Mouse (Mus musculus) midbrain, embryonic 11.5 days (tissue): ENCODE data around the gene Gm27029. TPM values are rescaled to one million over a fixed set of nuclear protein-coding genes. Genes with fewer than 3 reads are reported as not detected.
"Not testable (repeated sequence)": the region's sequence is repeated elsewhere in the genome, so short reads cannot be mapped to it uniquely, and the experiment has no call there.

Experiments
- ATAC-seq: fragments of 200-750 bp; cut with Nextera tagmentation; 2 replicates; pipeline ENCODE4 v1.8.0; 2017; ENCODE audit warnings: moderate TSS enrichment, moderate library complexity; ENCODE audit not compliant: low FRiP score
- DNase-seq: peaks from one replicate; pipeline ENCODE4 v3.0.0; 2015; ENCODE audit warnings: low spot score; ENCODE audit errors: missing footprints
- H3K27ac ChIP-seq: fragments of 300-500 bp; sonication (generic); 2 replicates; pipeline ENCODE4 v1.5.1; 2014; ENCODE audit warnings: low read depth, low read length
- H3K27me3 ChIP-seq: fragments of 300-500 bp; sonication (generic); 2 replicates; pipeline ENCODE4 v1.6.1; 2014; ENCODE audit warnings: mild to moderate bottlenecking, low read length, moderate library complexity, mixed read lengths; ENCODE audit not compliant: control insufficient read depth, insufficient read depth
- H3K36me3 ChIP-seq: fragments of 300-500 bp; sonication (generic); 2 replicates; pipeline ENCODE4 v1.6.1; 2014; ENCODE audit warnings: mild to moderate bottlenecking, low read length, moderate library complexity, mixed read lengths; ENCODE audit not compliant: control insufficient read depth, insufficient read depth
- H3K4me1 ChIP-seq: fragments of 300-500 bp; sonication (generic); 2 replicates; pipeline ENCODE4 v1.6.1; 2014; ENCODE audit warnings: low read length; ENCODE audit not compliant: control insufficient read depth, insufficient read depth
- H3K4me2 ChIP-seq: fragments of 300-500 bp; sonication (generic); 2 replicates; pipeline ENCODE4 v1.6.1; 2014; ENCODE audit warnings: mild to moderate bottlenecking, moderate library complexity
- H3K4me3 ChIP-seq: fragments of 300-500 bp; sonication (generic); 2 replicates; pipeline ENCODE4 v1.5.1; 2014; ENCODE audit warnings: low read depth, low read length
- H3K9ac ChIP-seq: fragments of 300-500 bp; sonication (generic); 2 replicates; pipeline ENCODE4 v1.6.1; 2014; ENCODE audit warnings: low read length
- H3K9me3 ChIP-seq: fragments of 300-500 bp; sonication (generic); 2 replicates; pipeline ENCODE4 v1.6.1; 2016; ENCODE audit warnings: low read length; ENCODE audit not compliant: control insufficient read depth
- WGBS: fragments of 180-500 bp; shearing (Covaris S2); extraction: QIAGEN DNeasy Blood & Tissue Kit; methylation state at CpG from one replicate; pipeline ENCODE4 v1.1.7; 2014; 5-methylcytosine and 5-hydroxymethylcytosine counted together
- polyA plus RNA-seq: library from polyadenylated mRNA; unstranded; fragments of >200 nt; fragmentation: Nextera tagmentation; extraction: Ambion mirVana; gene quantifications from 2 replicates; pipeline ENCODE4 v1.2.1, GENCODE M21; 2014

Gene Gm27029
- polyA plus RNA-seq, 1 experiment from 2014 or later: 9.9 TPM

DNA sequence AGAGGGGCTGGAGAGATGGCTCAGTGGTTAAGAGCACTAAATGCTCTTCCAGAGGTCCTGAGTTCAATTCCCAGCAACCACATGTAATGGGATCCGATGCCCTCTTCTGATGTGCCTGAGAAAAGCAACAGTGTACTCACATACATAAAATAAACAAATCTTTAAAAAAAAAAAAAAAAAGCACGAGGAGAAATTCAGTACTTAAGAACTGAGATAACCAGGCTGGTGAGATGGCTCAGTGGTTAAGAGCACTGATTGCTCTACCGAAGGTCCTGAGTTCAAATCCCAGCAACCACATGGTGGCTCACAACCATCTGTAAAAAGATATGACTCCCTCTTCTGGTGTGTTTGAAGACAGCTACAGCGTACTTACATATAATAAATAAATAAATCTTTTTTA is 25.0 kb upstream of the Gm27029 start:
- H3K27ac ChIP-seq, ATAC-seq, H3K4me1 ChIP-seq, H3K27me3 ChIP-seq, H3K9ac ChIP-seq, H3K4me2 ChIP-seq, DNase-seq, H3K9me3 ChIP-seq, H3K36me3 ChIP-seq, H3K4me3 ChIP-seq: not testable (repeated sequence)
- WGBS: 89% methylated on average over 4 of the region's 4 CpGs

GRCm38 (mm10) chr11:101448899-101449298 is 24.3 kb upstream of the Gm27029 start:
- H3K27ac ChIP-seq: no peak overlapping the region
- ATAC-seq (no peak), DNase-seq (no peak)
- peaks cover 9% of the 10 kb centered on the region; the same call in 1 of the 2 replicates for H3K36me3 ChIP-seq
- H3K27me3 ChIP-seq: no peaks in the 10 kb centered on the region
- H3K4me2 ChIP-seq: no peak overlapping the region
- WGBS: 81% methylated on average over 4 of the region's 4 CpGs
- peaks cover under 1% of the 10 kb centered on the region; the same call in 1 of the 2 replicates for H3K4me1 ChIP-seq
- H3K4me3 ChIP-seq: no peak overlapping the region
- H3K9ac ChIP-seq: no peak overlapping the region
- no peaks in the 10 kb centered on the region for H3K9me3 ChIP-seq

GRCm38 (mm10) chr11:101448274-101448746 is 23.7 kb upstream of the Gm27029 start, which contains the start of gene Ifi35:
Ifi35 (plus strand) TSS chr11:101448407.
- H3K9ac ChIP-seq: no peak within 1 kb of the TSS
- ATAC-seq (no peak), DNase-seq (no peak)
- peaks cover 5% of the 10 kb centered on the region for H3K4me1 ChIP-seq
- no peak within 1 kb of the TSS for H3K4me2 ChIP-seq
- 43% methylated on average over 10 of the region's 10 CpGs for WGBS
- H3K4me3 ChIP-seq: no peak within 1 kb of the TSS
- H3K9me3 ChIP-seq: no peaks in the 10 kb centered on the region
- no peaks in the 10 kb centered on the region for H3K27me3 ChIP-seq
- no peak within 1 kb of the TSS for H3K27ac ChIP-seq
- peaks cover 12% of the 10 kb centered on the region; the same call in 1 of the 2 replicates for H3K36me3 ChIP-seq

DNA sequence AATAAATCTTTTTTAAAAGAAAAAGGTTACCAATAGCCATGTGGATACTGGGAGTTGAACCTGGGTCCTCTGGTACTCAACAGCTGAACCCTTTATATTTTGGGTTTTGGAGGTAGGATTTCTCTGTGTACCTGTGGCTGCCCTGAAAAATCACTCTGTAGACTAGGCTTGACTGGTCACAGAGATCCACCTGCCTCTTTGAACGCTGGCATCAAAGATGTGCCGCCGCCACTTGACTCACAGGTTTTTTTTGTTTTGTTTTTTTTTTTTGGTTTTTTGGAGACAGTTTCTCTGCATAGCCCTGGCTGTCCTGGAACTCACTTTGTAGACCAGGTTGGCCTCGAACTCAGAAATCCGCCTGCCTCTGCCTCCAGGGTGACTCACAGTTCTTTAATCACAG is 23.2 kb upstream of the Gm27029 start:
- H3K36me3 ChIP-seq: peaks cover 12% of the 10 kb centered on the region; the same call in 1 of the 2 replicates
- no peaks in the 10 kb centered on the region for H3K27me3 ChIP-seq
- H3K27ac ChIP-seq: no peak overlapping the region
- H3K4me1 ChIP-seq: peaks cover 10% of the 10 kb centered on the region
- no peak overlapping the region for H3K4me3 ChIP-seq
- H3K9me3 ChIP-seq: no peaks in the 10 kb centered on the region
- no peak overlapping the region for H3K9ac ChIP-seq
- no peak overlapping the region for H3K4me2 ChIP-seq
- 87% methylated on average over 5 of the region's 5 CpGs for WGBS
- ATAC-seq: no peak
- no peak for DNase-seq

- not testable (repeated sequence) for H3K4me3 ChIP-seq, ATAC-seq
- WGBS: 93% methylated on average over 8 of the region's 8 CpGs
Measured at GRCm38 (mm10) chr11:101446860-101447259, 22.3 kb upstream of the Gm27029 start.

DNA sequence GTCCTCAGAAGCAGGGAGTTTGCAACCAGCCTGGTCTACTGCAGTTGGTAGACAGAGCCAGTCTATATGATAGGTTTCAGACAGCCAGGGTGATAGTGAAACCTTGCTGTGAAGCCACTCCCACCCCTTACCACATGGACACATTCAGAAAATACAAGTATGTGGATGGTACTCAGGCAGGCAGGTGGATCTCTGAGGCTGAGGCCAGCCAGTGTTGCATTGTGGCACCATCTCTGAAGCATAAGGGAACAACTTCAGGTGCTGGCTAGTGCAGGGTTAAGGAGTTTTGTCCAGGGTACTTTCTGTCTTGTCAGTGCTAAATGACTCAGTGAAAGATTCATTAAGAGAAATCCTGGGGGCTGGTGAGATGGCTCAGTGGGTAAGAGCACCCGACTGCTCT is 21.7 kb upstream of the Gm27029 start:
- Histone ChIP-seq H3K27me3 (no peaks in the 10 kb centered on the region), H3K9ac (no peak overlapping the region), H3K4me3 (no peak overlapping the region), H3K9me3 (no peaks in the 10 kb centered on the region), H3K36me3 (peaks cover 12% of the 10 kb centered on the region; the same call in 1 of the 2 replicates), H3K4me2 (no peak overlapping the region), H3K27ac (no peak overlapping the region), H3K4me1 (peaks cover 10% of the 10 kb centered on the region)
- WGBS: 86% methylated on average over 1 of the region's 1 CpGs
- ATAC-seq (no peak), DNase-seq (no peak)

More at GRCm38 (mm10) chr11:101446860-101447259, 22.3 kb upstream of the Gm27029 start:
- H3K4me1 ChIP-seq, H3K9me3 ChIP-seq, H3K27me3 ChIP-seq, H3K27ac ChIP-seq, H3K4me2 ChIP-seq, DNase-seq, H3K9ac ChIP-seq: not testable (repeated sequence)
- H3K36me3 ChIP-seq: peaks cover 12% of the 10 kb centered on the region; the same call in 1 of the 2 replicates

- Histone ChIP-seq H3K4me2 (peak overlapping the region; percentile 96), H3K4me3 (peak overlapping the region; percentile 87), H3K36me3 (peaks cover 12% of the 10 kb centered on the region; the same call in 1 of the 2 replicates), H3K27ac (peak overlapping the region; percentile 87), H3K9ac (peak overlapping the region; percentile 96), H3K27me3 (no peaks in the 10 kb centered on the region), H3K9me3 (no peaks in the 10 kb centered on the region), H3K4me1 (peaks cover 10% of the 10 kb centered on the region)
- no peak; the same call in 1 of the 2 replicates for ATAC-seq
- DNase-seq: no peak
- 1% methylated on average over 14 of the region's 14 CpGs for WGBS
Measured at GRCm38 (mm10) chr11:101442760-101443159, 18.2 kb upstream of the Gm27029 start.

DNA sequence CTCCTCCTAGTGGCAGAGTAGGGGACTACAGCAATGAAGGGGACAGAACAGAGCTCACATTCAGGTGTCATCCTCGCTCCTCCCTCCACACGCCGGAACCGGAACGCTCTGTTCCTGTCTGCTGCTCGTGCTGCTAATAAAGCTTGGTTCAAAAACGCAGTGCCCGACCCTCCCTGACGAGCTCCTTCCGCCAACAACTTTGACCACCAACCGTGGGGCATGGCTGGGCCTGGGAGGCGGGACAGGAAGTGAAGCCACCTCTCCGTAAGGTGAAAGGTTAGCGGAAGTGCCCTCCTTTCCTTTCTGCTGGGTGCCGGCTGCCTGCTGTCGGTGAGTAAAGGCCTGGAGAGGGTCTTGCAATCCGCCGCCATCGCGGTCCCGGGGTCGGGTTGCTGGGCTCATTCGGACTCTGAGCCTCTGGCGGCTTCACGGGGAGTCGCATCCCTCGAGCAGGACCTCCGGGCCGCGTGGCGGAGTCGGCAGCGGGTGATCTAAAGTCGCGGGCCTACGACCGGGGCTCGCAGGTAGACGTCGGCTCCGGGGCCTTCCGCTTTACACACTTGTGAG is 17.6 kb upstream of the Gm27029 start, which contains the start of gene Rpl27:
TSS of gene Rpl27 (plus strand) at position 172 of the 567 bp plus-strand sequence.
- peak; percentile 98 for ATAC-seq
- peak; percentile 99 for DNase-seq
- Histone ChIP-seq H3K9me3 (no peaks in the 10 kb centered on the region), H3K27me3 (no peaks in the 10 kb centered on the region), H3K4me2 (peak within 1 kb of the TSS; percentile 96), H3K27ac (peak within 1 kb of the TSS; percentile 87), H3K4me1 (peaks cover 10% of the 10 kb centered on the region), H3K9ac (peak within 1 kb of the TSS; percentile 96), H3K36me3 (peaks cover 12% of the 10 kb centered on the region; the same call in 1 of the 2 replicates), H3K4me3 (peak within 1 kb of the TSS; percentile 87)
- under 1% methylated on average over 41 of the region's 42 CpGs for WGBS

DNA sequence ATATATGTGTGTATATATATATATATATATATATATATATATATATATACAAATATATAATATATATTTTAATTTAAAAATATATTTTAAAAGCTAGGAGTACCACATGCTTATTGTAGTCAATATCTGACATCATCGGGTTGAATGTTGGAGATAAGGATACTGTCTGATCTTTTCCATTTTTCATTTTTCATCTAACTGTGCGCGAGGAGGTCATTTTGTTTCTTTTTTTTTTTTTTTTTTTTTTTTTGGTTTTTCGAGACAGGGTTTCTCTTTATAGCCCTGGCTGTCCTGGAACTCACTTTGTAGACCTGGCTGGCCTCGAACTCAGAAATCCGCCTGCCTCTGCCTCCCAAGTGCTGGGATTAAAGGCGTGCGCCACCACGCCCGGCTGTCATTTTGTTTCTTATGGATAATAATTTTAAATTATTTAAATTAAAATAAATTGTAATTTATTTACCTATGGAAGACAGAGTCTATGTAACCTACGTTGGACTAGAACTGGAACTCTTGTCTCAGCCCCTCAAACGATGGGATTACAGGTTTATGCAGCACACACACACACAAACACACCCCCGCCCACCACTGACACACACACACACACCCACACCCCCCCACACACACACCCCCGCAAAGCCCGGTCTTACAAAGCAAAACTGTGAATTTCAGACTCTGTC is 17.0 kb upstream of the Gm27029 start:
- H3K4me1 ChIP-seq, H3K9me3 ChIP-seq, H3K4me2 ChIP-seq, DNase-seq, H3K27me3 ChIP-seq, H3K27ac ChIP-seq, H3K9ac ChIP-seq: not testable (repeated sequence)
- peaks cover 12% of the 10 kb centered on the region; the same call in 1 of the 2 replicates for H3K36me3 ChIP-seq
- 38% methylated on average over 15 of the region's 15 CpGs for WGBS
- peak; percentile 74; the same call in 1 of the 2 replicates for ATAC-seq
- peak overlapping the region; percentile 87 for H3K4me3 ChIP-seq
